8 mouse cellular contexts compared by ENCODE assay signal in the genomic region with DNA sequence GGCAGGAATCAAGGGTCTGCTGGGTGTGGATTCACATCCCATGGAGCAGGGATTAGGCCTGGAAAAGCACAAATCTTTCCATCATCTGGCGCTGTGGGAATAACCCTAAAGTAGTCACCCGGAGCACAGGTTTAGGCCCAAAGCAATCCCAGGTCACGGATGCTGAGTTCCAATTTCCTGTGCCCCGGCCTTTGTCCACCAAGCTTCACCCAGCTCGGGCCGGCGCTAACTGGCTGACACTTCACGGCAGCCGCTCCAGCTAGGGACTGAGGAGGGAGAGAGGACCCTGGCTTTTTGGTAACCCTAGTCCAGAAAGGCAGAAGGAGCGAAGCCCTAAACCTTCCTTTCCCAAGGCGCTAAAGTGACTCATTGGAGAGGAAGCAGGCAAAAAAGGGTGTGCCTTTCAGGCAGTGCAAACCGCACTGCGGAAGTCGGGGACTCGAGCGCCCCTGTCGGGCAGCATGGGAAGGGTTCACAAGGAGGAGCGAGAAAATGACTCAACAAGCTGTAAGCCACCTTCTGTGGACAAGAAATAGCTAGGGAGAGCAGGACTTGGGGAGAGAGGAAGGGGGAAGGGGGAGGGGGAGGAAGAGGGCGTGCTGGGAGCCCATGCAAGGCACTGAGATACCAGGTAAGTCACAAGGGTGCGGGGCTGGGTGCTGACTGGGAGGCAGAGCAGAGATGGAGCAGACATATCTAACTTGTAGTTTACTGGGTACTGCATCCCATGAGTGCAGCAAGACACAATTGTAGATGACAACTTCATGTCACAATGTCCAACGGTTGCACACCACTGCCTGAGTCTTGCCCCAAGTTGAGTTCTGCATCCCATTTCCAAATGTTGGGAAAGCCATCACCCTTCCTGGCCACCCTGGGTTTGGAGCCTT. TPM values are rescaled to one million over a fixed set of nuclear protein-coding genes. Genes with fewer than 3 reads are reported as not detected.
DNase-seq lines count a peak whose midpoint lies in the region; ATAC-seq lines count a peak whose summit lies in the region.

No protein-coding gene starts in this region.

- peaks cover 31% of the 10 kb centered on the region for H3K4me1 ChIP-seq in hindbrain, embryonic 13.5 days (replicated peaks)

- H3K9ac ChIP-seq in hindbrain, embryonic 13.5 days = peak overlapping the region; percentile 68

- no peaks in the 10 kb centered on the region for H3K27me3 ChIP-seq in hindbrain, embryonic 13.5 days

- no peaks in the 10 kb centered on the region for H3K36me3 ChIP-seq in hindbrain, embryonic 13.5 days

- peak overlapping the region; percentile 45 for H3K4me2 ChIP-seq in hindbrain, embryonic 13.5 days

- 27% methylated on average over 21 of the region's 21 CpGs for WGBS in hindbrain, embryonic 13.5 days

- peak; percentile 75 for ATAC-seq in hindbrain, embryonic 13.5 days (ENCODE audit: low FRiP score)

- H3K4me3 ChIP-seq in hindbrain, embryonic 13.5 days = peak overlapping the region; percentile 26

- peak overlapping the region; percentile 83 for H3K27ac ChIP-seq in hindbrain, embryonic 13.5 days

- no peaks in the 10 kb centered on the region for H3K9me3 ChIP-seq in hindbrain, embryonic 13.5 days

- peak; percentile 95 for DNase-seq in R1 (ENCODE audit: low read depth, low spot score)
- peak; percentile 92 to 93 for DNase-seq in cerebellum, postnatal 14 days
- DNase-seq in frontal cortex, postnatal 14 days (ENCODE audit: low spot score in 2 of 2) = peak; percentile 83 to 86
- DNase-seq in layer of hippocampus, postnatal 36 days = peak; percentile 83 to 85
- DNase-seq in lung, postnatal 36 days = peak; percentile 93
- DNase-seq in right cerebral cortex, adult 18-20 months = peak; percentile 94
- DNase-seq in urinary bladder, adult 2 months (ENCODE audit: low spot score) = peak; percentile 75

RNA-seq across cellular contexts. Expression of gene Scyl1, which starts 46.7 kb away (rescaled TPM):
- 67.6 and 72.4 TPM in 2 replicates for polyA plus RNA-seq in hindbrain, embryonic 13.5 days (2015; fragmentation: Nextera tagmentation; extraction: Ambion mirVana)
- total RNA-seq in layer of hippocampus, postnatal 36 days (2021) = 10 to 100 TPM; 75.6 to 75.9 TPM
- polyA plus RNA-seq in urinary bladder, adult 2 months (2012; rRNA removed) = 104 and 123 TPM in 2 replicates

RNA-seq across cellular contexts. Expression of gene Frmd8, which starts 57.1 kb away (rescaled TPM):
- polyA plus RNA-seq in hindbrain, embryonic 13.5 days (2015; fragmentation: Nextera tagmentation; extraction: Ambion mirVana) = 17.5 and 19.3 TPM in 2 replicates
- 10 to 100 TPM; 13.5 to 14.2 TPM for total RNA-seq in layer of hippocampus, postnatal 36 days (2021)
- polyA plus RNA-seq in urinary bladder, adult 2 months (2012; rRNA removed) = 20.7 and 21.6 TPM in 2 replicates

RNA-seq across cellular contexts. Expression of gene Slc25a45, which starts 59.7 kb away (rescaled TPM):
- 2.6 and 2.8 TPM in 2 replicates for polyA plus RNA-seq in hindbrain, embryonic 13.5 days (2015; fragmentation: Nextera tagmentation; extraction: Ambion mirVana)
- 1 to 10 TPM; 2.5 to 2.7 TPM for total RNA-seq in layer of hippocampus, postnatal 36 days (2021)
- 19.2 and 25.1 TPM in 2 replicates for polyA plus RNA-seq in urinary bladder, adult 2 months (2012; rRNA removed)

Comparison
In these comparisons a context has a peak if more than half of its experiments do, and no peak if none do; other contexts are left out.
1. Peak in every context shown above with its lines: DNase-seq, ATAC-seq, H3K4me3 ChIP-seq and H3K27ac ChIP-seq.